Mouse (Mus musculus) mouse embryonic stem cell (cell line): ENCODE data around the gene Pgap3.
"Not testable (repeated sequence)": the region's sequence is repeated elsewhere in the genome, so short reads cannot be mapped to it uniquely, and the experiment has no call there.

Source experiments
- in situ Hi-C, 2 experiments: fragments of 300-500 bp; cut with MboI; formaldehyde crosslinking; loops; 1 replicate in 1 of 2; 3 replicates in 1 of 2; pipeline ENCODE4 v1.14.3; 2019 to 2020; ENCODE audit warnings: low sequenced_read_pairs in 2 of 2, low pct_unique_long_range_greater_than_20kb in 1 of 2, mixed read lengths in 1 of 2; ENCODE audit not compliant: unreplicated experiment in 1 of 2

Pgap3 gene

GRCm38 (mm10) chr11:98385638-98386585 lies 14.4 kb downstream of the Pgap3 start, which contains the start of gene Pnmt:
Pnmt (plus strand) TSS chr11:98386450.
- in situ Hi-C loops = no loop called here

GRCm38 (mm10) chr11:98384721-98385637 lies 15.3 kb downstream of the Pgap3 start:
- in situ Hi-C loops = no loop called here

- in situ Hi-C loops = no loop called here
Observed at GRCm38 (mm10) chr11:98384216-98384615, 16.1 kb downstream of the Pgap3 start.

GRCm38 (mm10) chr11:98383261-98384030 lies 16.8 kb downstream of the Pgap3 start, which contains the start of gene Tcap:
Tcap (plus strand) TSS chr11:98383811.
- in situ Hi-C loops = no loop called here

GRCm38 (mm10) chr11:98382405-98382804 lies 17.9 kb downstream of the Pgap3 start:
- in situ Hi-C loops = not testable (repeated sequence)

GRCm38 (mm10) chr11:98381651-98382050 lies 18.6 kb downstream of the Pgap3 start:
- in situ Hi-C loops = no loop called here

- in situ Hi-C loops = no loop called here
Observed at GRCm38 (mm10) chr11:98380106-98380505, 20.2 kb downstream of the Pgap3 start.

GRCm38 (mm10) chr11:98379379-98379778 lies 20.9 kb downstream of the Pgap3 start:
- in situ Hi-C loops = no loop called here

- in situ Hi-C loops = no loop called here
Observed at GRCm38 (mm10) chr11:98377787-98378186, 22.5 kb downstream of the Pgap3 start.

- in situ Hi-C loops = no loop called here
Observed at GRCm38 (mm10) chr11:98376756-98377155, 23.5 kb downstream of the Pgap3 start.

- in situ Hi-C loops = no loop called here
Observed at GRCm38 (mm10) chr11:98374266-98374665, 26.0 kb downstream of the Pgap3 start.

- in situ Hi-C loops = no loop called here
Observed at GRCm38 (mm10) chr11:98373244-98373643, 27.0 kb downstream of the Pgap3 start.

GRCm38 (mm10) chr11:98372406-98372805 lies 27.9 kb downstream of the Pgap3 start:
- in situ Hi-C loops = no loop called here

- in situ Hi-C loops = no loop called here
Observed at GRCm38 (mm10) chr11:98371556-98372240, 28.6 kb downstream of the Pgap3 start.

- in situ Hi-C loops = no loop called here
Observed at GRCm38 (mm10) chr11:98370588-98370987, 29.7 kb downstream of the Pgap3 start.

- in situ Hi-C loops = no loop called here
Observed at GRCm38 (mm10) chr11:98369337-98369736, 31.0 kb downstream of the Pgap3 start.

- in situ Hi-C loops = no loop called here
Observed at GRCm38 (mm10) chr11:98367863-98368186, 32.5 kb downstream of the Pgap3 start.
